ENCODE assay signal across 17 mouse cellular contexts in genomic region chr13:112424635-112425034, GRCm38 (mm10). TPM values are rescaled to one million over a fixed set of nuclear protein-coding genes. Genes with fewer than 3 reads are reported as not detected.
A peak's percentile ranks its signal among the peaks of the same experiment; 100 is the strongest.
DNase-seq lines count a peak whose midpoint lies in the region; TF ChIP-seq lines count a peak whose summit lies in the region.
"Had no signal": no experiment of that assay in that cellular context is flagged by ENCODE, and none has a peak within 500 bp of the region (broad histone marks: within the 10 kb centered on the region; RNA-seq: fewer than 3 reads in every experiment).

No protein-coding gene starts in this region.

- peaks cover 39% of the 10 kb centered on the region for H3K4me1 ChIP-seq in heart, embryonic 10.5 days
- H3K4me1 ChIP-seq: forebrain, embryonic 13.5 days; hindbrain, embryonic 15.5 days had no signal

- 29% methylated on average over 7 of the region's 7 CpGs for WGBS in heart, embryonic 10.5 days

- TF ChIP-seq POLR2A in myocyte (IDR thresholded peaks at IDR 0.05; ENCODE audit: insufficient read length, low read depth) = no peak

- no peaks in the 10 kb centered on the region for H3K9me3 ChIP-seq in heart, embryonic 10.5 days
- H3K9me3 ChIP-seq: embryonic facial prominence, embryonic 12.5 days; forebrain, embryonic 13.5 days; hindbrain, embryonic 15.5 days had no signal

- TF ChIP-seq CTCF in C2C12 (IDR thresholded peaks at IDR 0.05; ENCODE audit: control insufficient read depth, insufficient read depth, insufficient read length) = no peak

- no peaks in the 10 kb centered on the region for H3K27me3 ChIP-seq in heart, embryonic 10.5 days (ENCODE audit: insufficient read depth, poor library complexity, severe bottlenecking)
- H3K27me3 ChIP-seq in C2C12 (ENCODE audit: control insufficient read depth, insufficient read depth, insufficient read length) = no peaks in the 10 kb centered on the region
- no peaks in the 10 kb centered on the region for H3K27me3 ChIP-seq in myocyte (ENCODE audit: control insufficient read depth, insufficient read depth, insufficient read length)
- H3K27me3 ChIP-seq: embryonic facial prominence, embryonic 12.5 days; forebrain, embryonic 13.5 days; hindbrain, embryonic 15.5 days; Patski had no signal

- H3K79me2 ChIP-seq in C2C12 (ENCODE audit: control insufficient read depth, insufficient read depth) (no peaks in the 10 kb centered on the region), myocyte (ENCODE audit: control insufficient read depth, insufficient read depth) (no peaks in the 10 kb centered on the region)

- H3ac ChIP-seq in C2C12 (ENCODE audit: control insufficient read depth, insufficient read length, low read depth) (no peak overlapping the region), myocyte (ENCODE audit: control insufficient read depth, insufficient read length) (no peak overlapping the region)

- intact Hi-C loops in heart, postnatal 25 days (cut with DNase I) = no loop called here

- H3K27ac ChIP-seq in heart, embryonic 10.5 days = peak overlapping the region; percentile 79
- H3K27ac ChIP-seq: embryonic facial prominence, embryonic 12.5 days; forebrain, embryonic 13.5 days; hindbrain, embryonic 15.5 days; left cerebral cortex, adult 2 months had no signal

- no peaks in the 10 kb centered on the region for H3K79me3 ChIP-seq in C2C12 (ENCODE audit: low read depth)

- H3K4me2 ChIP-seq in myocyte (ENCODE audit: low read depth) = peak overlapping the region; percentile 48
- H3K4me2 ChIP-seq: embryonic facial prominence, embryonic 12.5 days; forebrain, embryonic 13.5 days; hindbrain, embryonic 15.5 days; liver, embryonic 11.5 days had no signal

- H3K4me3 ChIP-seq in heart, embryonic 10.5 days = no peak overlapping the region
- H3K4me3 ChIP-seq in C2C12 (ENCODE audit: insufficient read depth, poor library complexity, severe bottlenecking) (no peak overlapping the region), myocyte (no peak overlapping the region)
- H3K4me3 ChIP-seq: embryonic facial prominence, embryonic 12.5 days; forebrain, embryonic 13.5 days; hindbrain, embryonic 15.5 days; left cerebral cortex, adult 2 months had no signal

- DNase-seq in heart, embryonic 10.5 days (ENCODE audit: low spot score) = no peak
- no peak for DNase-seq in heart, postnatal 25 days (ENCODE audit: low spot score)
- peak; percentile 48 for DNase-seq in adrenal gland, adult 8-10 months
- no peak for DNase-seq in layer of hippocampus, adult 9-10 months (ENCODE audit: low spot score)
- DNase-seq in gastrocnemius, adult 18-20 months (ENCODE audit: low spot score) = no peak
- no peak for DNase-seq in cerebellum, postnatal 36 days
- DNase-seq: cerebellum, postnatal 10 days; gastrocnemius, postnatal 14 days; kidney, postnatal 25 days had no signal

- no peaks in the 10 kb centered on the region for H3K36me3 ChIP-seq in heart, embryonic 10.5 days
- no peaks in the 10 kb centered on the region for H3K36me3 ChIP-seq in C2C12 (ENCODE audit: control insufficient read depth, insufficient read depth)
- H3K36me3 ChIP-seq in myocyte (ENCODE audit: control insufficient read depth, insufficient read depth) = no peaks in the 10 kb centered on the region
- H3K36me3 ChIP-seq: embryonic facial prominence, embryonic 12.5 days; hindbrain, embryonic 15.5 days had no signal

TF ChIP-seq in C2C12, 6 proteins besides CTCF, POLR2A, EP300 and RAD21:
- no peak for TF ChIP-seq MAX (IDR thresholded peaks at IDR 0.05)
- TF ChIP-seq FOSL1 (IDR thresholded peaks at IDR 0.05; ENCODE audit: insufficient read depth, low read length, poor library complexity, severe bottlenecking) = no peak
- peak; percentile 4 for TF ChIP-seq MYOD1 (IDR thresholded peaks at IDR 0.05; ENCODE audit: control insufficient read depth, insufficient read length, low read depth)
- TF ChIP-seq USF1 (IDR thresholded peaks at IDR 0.05; ENCODE audit: low read depth) = no peak

TF ChIP-seq in myocyte, 11 proteins besides CTCF, POLR2A, EP300 and RAD21:
- TF ChIP-seq MYOD1 (IDR thresholded peaks at IDR 0.05; ENCODE audit: control insufficient read depth in 1 of 3, insufficient read length in 2 of 3, low read depth in 2 of 3) = peak in 2 of 3 experiments; percentile 42 to 65
- no peak for TF ChIP-seq USF1 (IDR thresholded peaks at IDR 0.05; ENCODE audit: low read depth)
TF ChIP-seq in myocyte: peak in this region for 1.

RNA-seq across cellular contexts. Expression of gene Il6st, which starts 39.2 kb away (rescaled TPM):
- polyA plus RNA-seq in heart, embryonic 10.5 days (2016; fragmentation: Nextera tagmentation; extraction: Ambion mirVana) = 32.3 and 55.6 TPM in 2 replicates
- total RNA-seq in heart, postnatal 25 days (2021) = 100 to 1,000 TPM; 181 to 216 TPM
- polyA plus RNA-seq in C2C12 (2012; fragmentation: generic; extraction: Trizol) (17.3 TPM), myocyte (2012; fragmentation: generic; extraction: Trizol) (50.6 TPM)
- total RNA-seq in adrenal gland, adult 8-10 months (2022) = 100 to 1,000 TPM; 297 to 404 (median 379) TPM
- 100 to 1,000 TPM; 162 to 172 TPM for total RNA-seq in gastrocnemius, adult 18-20 months (2021)
